Mouse (Mus musculus) brain, embryonic 14.5 days (tissue): ENCODE data around the gene Lpp.

ENCODE experiments used
- CTCF ChIP-seq: fragments of 200-500 bp; IDR thresholded peaks from 2 replicates; pipeline ENCODE4 v1.5.1; 2012; ENCODE audit warnings: inconsistent platforms, mild to moderate bottlenecking, moderate library complexity, borderline replicate concordance; ENCODE audit not compliant: insufficient read depth, insufficient read length; ENCODE audit errors: extremely low read depth
- POLR2A ChIP-seq: fragments of 200-500 bp; IDR thresholded peaks from 2 replicates; pipeline ENCODE4 v1.6.1; 2012; ENCODE audit warnings: mild to moderate bottlenecking, inconsistent platforms, borderline replicate concordance; ENCODE audit not compliant: poor library complexity, insufficient read depth, insufficient read length, severe bottlenecking; ENCODE audit errors: extremely low read depth

DNA sequence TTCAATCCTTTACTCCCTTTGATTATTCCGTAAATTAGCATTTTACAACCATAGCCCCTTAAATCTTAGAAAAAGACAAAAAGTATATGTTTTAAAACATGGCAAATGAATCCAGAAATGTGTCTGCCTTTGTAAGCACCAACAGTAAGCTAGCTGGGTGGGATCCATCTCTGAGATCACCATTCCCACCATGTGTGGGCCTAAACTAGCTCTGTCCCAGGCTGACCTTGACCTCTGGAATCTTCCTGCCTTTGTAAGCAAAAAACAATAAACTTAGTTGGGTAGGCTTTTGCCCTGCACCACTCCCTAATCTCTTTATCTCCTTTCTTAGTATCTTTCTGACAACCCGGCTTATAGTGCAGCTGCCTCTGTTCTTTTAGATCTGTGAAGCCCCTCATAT, 13.2 kb downstream of the Lpp start:
- no peak for TF ChIP-seq CTCF
- no peak for TF ChIP-seq POLR2A
